Mouse (Mus musculus): Measurements from ENCODE around the gene Cbfa2t3. TPM values are rescaled to one million over a fixed set of nuclear protein-coding genes. Genes with fewer than 3 reads are reported as not detected.

Gene Cbfa2t3
- polyA plus RNA-seq, 1 experiment from 2014 or later, result 4.2 TPM

DNA sequence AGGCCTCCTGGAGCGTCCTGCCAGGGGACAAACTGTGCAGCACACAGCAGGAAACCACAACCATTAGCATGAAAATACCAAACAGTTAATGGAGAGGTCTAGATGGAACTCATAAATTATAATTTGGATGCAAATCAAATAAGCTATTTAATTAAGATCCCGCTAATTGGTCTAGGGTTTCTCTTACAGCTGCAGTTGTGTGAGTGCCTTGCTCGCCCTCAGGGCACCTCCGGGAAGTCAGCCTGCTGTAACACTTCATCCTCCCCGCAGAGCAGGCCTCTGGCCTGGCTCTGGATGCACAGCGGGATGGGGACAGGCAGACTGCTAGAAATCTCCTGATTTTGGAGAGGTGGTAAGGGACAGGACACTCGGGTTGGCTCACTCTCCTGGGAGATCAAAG is 112.7 kb downstream of the Cbfa2t3 start:
- Histone ChIP-seq H3K4me3 (no peak overlapping the region), H3K27me3 (no peaks in the 10 kb centered on the region), H3K4me2 (no peak overlapping the region), H3K27ac (no peak overlapping the region), H3K4me1 (replicated peaks) (no peaks in the 10 kb centered on the region), H3K9me3 (replicated peaks) (no peaks in the 10 kb centered on the region), H3K9ac (no peak overlapping the region), H3K36me3 (no peaks in the 10 kb centered on the region)
- 74% methylated on average over 7 of the region's 7 CpGs for WGBS
- ATAC-seq (replicated peaks; ENCODE audit: insufficient number of reproducible peaks, insufficient read depth, low FRiP score, low read depth), result no peak

DNA sequence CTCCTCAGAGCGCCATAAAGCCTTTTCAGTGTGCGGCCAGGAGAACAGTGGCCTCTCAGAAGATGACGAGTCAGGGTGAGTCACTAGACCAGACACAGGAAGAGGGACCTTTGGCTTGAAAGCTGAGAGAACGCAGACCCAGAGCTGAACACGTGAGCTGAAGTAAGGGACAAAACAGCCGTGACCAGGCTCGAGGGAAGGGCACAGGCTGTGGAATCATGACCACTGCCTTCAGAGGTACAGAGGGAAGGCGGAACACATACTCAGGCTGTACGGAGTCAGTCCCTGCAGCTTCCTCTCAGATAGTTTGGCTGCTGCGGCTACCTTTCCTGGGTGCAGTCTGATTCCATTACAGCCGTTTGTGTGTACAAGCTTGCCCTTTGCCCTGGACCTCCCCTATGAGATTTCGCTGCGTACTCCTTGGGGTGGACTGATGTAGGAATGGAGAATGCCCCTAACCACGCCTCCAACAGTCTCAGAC is 113.5 kb downstream of the Cbfa2t3 start:
- Histone ChIP-seq H3K9ac (no peak overlapping the region), H3K27me3 (no peaks in the 10 kb centered on the region), H3K4me3 (no peak overlapping the region), H3K36me3 (no peaks in the 10 kb centered on the region), H3K27ac (no peak overlapping the region), H3K4me1 (replicated peaks) (no peaks in the 10 kb centered on the region), H3K4me2 (no peak overlapping the region), H3K9me3 (replicated peaks) (no peaks in the 10 kb centered on the region)
- no peak for ATAC-seq (replicated peaks; ENCODE audit: insufficient number of reproducible peaks, insufficient read depth, low FRiP score, low read depth)
- WGBS, result 53% methylated on average over 14 of the region's 14 CpGs

DNA sequence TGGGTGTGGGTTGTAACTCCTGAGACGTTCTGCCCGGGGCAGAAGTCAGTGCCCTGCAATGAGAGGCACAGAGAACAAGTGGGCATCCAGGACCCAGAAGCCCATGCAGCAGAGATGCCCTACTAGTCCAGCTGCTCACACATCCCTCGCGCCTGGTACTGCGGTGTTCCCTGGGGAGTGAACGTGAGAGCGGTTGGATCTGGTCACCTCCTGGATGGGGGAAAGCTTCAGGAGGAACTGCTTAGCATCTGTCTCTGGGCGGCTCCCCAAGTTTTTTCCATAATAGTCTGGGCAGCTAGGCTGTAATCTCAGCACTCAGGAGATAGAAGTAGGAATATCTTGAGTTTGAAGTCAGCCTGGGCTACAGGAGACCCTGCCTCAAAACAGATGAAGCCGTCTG is 113.9 kb downstream of the Cbfa2t3 start:
- Histone ChIP-seq H3K4me2 (no peak overlapping the region), H3K9ac (no peak overlapping the region), H3K36me3 (no peaks in the 10 kb centered on the region), H3K27me3 (no peaks in the 10 kb centered on the region), H3K9me3 (replicated peaks) (no peaks in the 10 kb centered on the region), H3K4me1 (replicated peaks) (peaks cover under 1% of the 10 kb centered on the region; the same call in 1 of the 2 replicates), H3K4me3 (no peak overlapping the region), H3K27ac (no peak overlapping the region)
- ATAC-seq (replicated peaks; ENCODE audit: insufficient number of reproducible peaks, insufficient read depth, low FRiP score, low read depth), result no peak
- WGBS, result 73% methylated on average over 9 of the region's 9 CpGs

GRCm38 (mm10) chr8:122580926-122581325 is 118.0 kb downstream of the Cbfa2t3 start:
- 49% methylated on average over 14 of the region's 15 CpGs for WGBS
- H3K9ac ChIP-seq, result no peak overlapping the region
- no peaks in the 10 kb centered on the region for H3K36me3 ChIP-seq
- no peak overlapping the region for H3K4me2 ChIP-seq
- no peak overlapping the region for H3K27ac ChIP-seq
- H3K4me3 ChIP-seq, result no peak overlapping the region
- H3K9me3 ChIP-seq (replicated peaks), result no peaks in the 10 kb centered on the region
- ATAC-seq (replicated peaks; ENCODE audit: insufficient number of reproducible peaks, insufficient read depth, low FRiP score, low read depth), result no peak
- no peaks in the 10 kb centered on the region for H3K27me3 ChIP-seq
- H3K4me1 ChIP-seq (replicated peaks), result peaks cover 26% of the 10 kb centered on the region

- 27% methylated on average over 7 of the region's 7 CpGs for WGBS
- Histone ChIP-seq H3K27ac (no peak overlapping the region), H3K4me1 (replicated peaks) (peaks cover 44% of the 10 kb centered on the region), H3K36me3 (no peaks in the 10 kb centered on the region), H3K9ac (no peak overlapping the region), H3K9me3 (replicated peaks) (no peaks in the 10 kb centered on the region), H3K4me3 (no peak overlapping the region), H3K27me3 (no peaks in the 10 kb centered on the region), H3K4me2 (no peak overlapping the region)
- no peak for ATAC-seq (replicated peaks; ENCODE audit: insufficient number of reproducible peaks, insufficient read depth, low FRiP score, low read depth)
These were observed 119.7 kb downstream of the Cbfa2t3 start for GRCm38 (mm10) chr8:122579196-122579595.

- H3K27me3 ChIP-seq, result no peaks in the 10 kb centered on the region
- peak overlapping the region; percentile 80 for H3K4me3 ChIP-seq
- peaks cover 45% of the 10 kb centered on the region for H3K4me1 ChIP-seq (replicated peaks)
- no peaks in the 10 kb centered on the region for H3K9me3 ChIP-seq (replicated peaks)
- peak; percentile 7; the same call in 1 of the 2 replicates for ATAC-seq (replicated peaks; ENCODE audit: insufficient number of reproducible peaks, insufficient read depth, low FRiP score, low read depth)
- peaks cover 13% of the 10 kb centered on the region for H3K36me3 ChIP-seq
- H3K27ac ChIP-seq, result peak overlapping the region; percentile 64; the same call in 1 of the 2 replicates
- H3K4me2 ChIP-seq, result peak overlapping the region; percentile 95
- 47% methylated on average over 10 of the region's 10 CpGs for WGBS
- H3K9ac ChIP-seq, result 0 out of 2 replicates have a peak overlapping the region, but pooled peaks have one; percentile 26
These were observed 121.8 kb downstream of the Cbfa2t3 start for GRCm38 (mm10) chr8:122577116-122577515.

DNA sequence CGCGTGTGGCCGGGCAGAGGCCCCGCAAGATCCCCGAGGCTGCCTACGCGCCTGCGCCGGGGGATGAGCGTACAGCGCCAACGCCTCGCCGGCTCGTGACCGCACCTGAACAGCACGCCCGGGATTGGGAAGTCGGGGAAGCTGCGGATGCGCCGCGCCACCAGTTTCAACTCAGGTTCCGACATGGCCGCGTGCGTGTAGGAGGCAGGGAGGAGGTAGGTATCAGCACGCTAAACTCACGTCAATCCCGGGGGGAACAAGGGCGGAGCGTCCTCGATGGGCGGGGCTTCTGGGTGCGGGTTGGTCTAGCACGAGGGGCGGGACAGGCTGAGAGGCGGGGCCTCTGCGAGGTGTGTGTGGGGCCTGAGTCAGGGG is 122.3 kb downstream of the Cbfa2t3 start, which contains the start of gene Aprt:
TSS of gene Aprt (minus strand) at position 262 of the 375 bp plus-strand sequence.
- peak; percentile 89 for ATAC-seq (replicated peaks; ENCODE audit: insufficient number of reproducible peaks, insufficient read depth, low FRiP score, low read depth)
- peaks cover 45% of the 10 kb centered on the region for H3K4me1 ChIP-seq (replicated peaks)

GRCm38 (mm10) chr8:122575735-122576647 is 122.9 kb downstream of the Cbfa2t3 start:
- Histone ChIP-seq H3K4me2 (peak overlapping the region; percentile 95), H3K4me3 (peak overlapping the region; percentile 80), H3K27me3 (no peaks in the 10 kb centered on the region), H3K9me3 (replicated peaks) (no peaks in the 10 kb centered on the region), H3K27ac (peak overlapping the region; percentile 64), H3K36me3 (peaks cover 24% of the 10 kb centered on the region), H3K9ac (peak overlapping the region; percentile 81), H3K4me1 (replicated peaks) (peaks cover 45% of the 10 kb centered on the region)
- peak; percentile 16; the same call in 1 of the 2 replicates for ATAC-seq (replicated peaks; ENCODE audit: insufficient number of reproducible peaks, insufficient read depth, low FRiP score, low read depth)
- 17% methylated on average over 21 of the region's 21 CpGs for WGBS

More for the DNA sequence above, 122.3 kb downstream of the Cbfa2t3 start, which contains the start of gene Aprt:
- Histone ChIP-seq H3K27me3 (no peaks in the 10 kb centered on the region), H3K9me3 (replicated peaks) (no peaks in the 10 kb centered on the region), H3K4me2 (peak within 1 kb of the TSS; percentile 95), H3K36me3 (peaks cover 17% of the 10 kb centered on the region), H3K4me3 (peak within 1 kb of the TSS; percentile 80), H3K9ac (peak within 1 kb of the TSS; percentile 81), H3K27ac (peak within 1 kb of the TSS; percentile 64)
- under 1% methylated on average over 39 of the region's 39 CpGs for WGBS

GRCm38 (mm10) chr8:122575286-122575685 is 123.6 kb downstream of the Cbfa2t3 start:
- Histone ChIP-seq H3K4me3 (peak overlapping the region; percentile 80), H3K36me3 (peaks cover 31% of the 10 kb centered on the region), H3K4me1 (replicated peaks) (peaks cover 45% of the 10 kb centered on the region), H3K9ac (0 out of 2 replicates have a peak overlapping the region, but pooled peaks have one; percentile 81), H3K27ac (peak overlapping the region; percentile 24), H3K9me3 (replicated peaks) (no peaks in the 10 kb centered on the region), H3K4me2 (peak overlapping the region; percentile 95), H3K27me3 (no peaks in the 10 kb centered on the region)
- no peak for ATAC-seq (replicated peaks; ENCODE audit: insufficient number of reproducible peaks, insufficient read depth, low FRiP score, low read depth)
- 68% methylated on average over 8 of the region's 8 CpGs for WGBS

Data from heart, embryonic 15.5 days (tissue).